Mouse (Mus musculus) kidney, adult 8-10 months (tissue): ENCODE measurements around the gene Olfr606.
"Not testable (repeated sequence)": the region's sequence is repeated elsewhere in the genome, so short reads cannot be mapped to it uniquely, and the experiment has no call there.

Experiments used
- DNase-seq, 2 experiments: peaks; one replicate each; pipeline ENCODE4 v3.0.0; 2022

The Olfr606 gene

GRCm38 (mm10) chr7:103448746-103449145, at the start of gene Olfr606:
Olfr606 (plus strand) TSS chr7:103449046.
- DNase-seq, result no peak

DNA sequence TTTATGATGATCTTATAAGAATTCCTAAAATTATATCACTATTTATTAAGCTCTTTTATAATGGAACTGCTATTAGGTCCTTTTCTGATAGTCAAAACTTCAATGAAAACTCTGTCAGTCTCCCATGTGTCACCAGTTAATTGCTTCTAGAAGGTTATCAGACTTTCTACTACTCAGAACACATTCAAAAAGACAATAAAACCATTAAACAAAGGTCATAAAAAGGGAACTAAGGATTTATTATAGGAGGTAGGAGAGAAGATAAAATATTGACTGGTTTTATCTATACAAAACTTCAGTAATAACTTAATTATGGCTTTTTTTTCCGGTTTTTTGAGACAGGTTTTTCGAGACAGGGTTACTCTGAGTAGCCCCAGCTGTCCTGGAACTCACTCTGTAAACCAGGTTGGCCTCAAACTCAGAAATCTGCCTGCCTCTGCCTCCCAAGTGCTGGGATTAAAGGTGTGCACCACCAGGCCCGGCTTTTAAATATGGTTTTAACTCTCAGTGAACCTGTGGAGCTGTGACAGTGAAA, 42.3 kb upstream of the Olfr606 start:
- DNase-seq, result not testable (repeated sequence)

DNA sequence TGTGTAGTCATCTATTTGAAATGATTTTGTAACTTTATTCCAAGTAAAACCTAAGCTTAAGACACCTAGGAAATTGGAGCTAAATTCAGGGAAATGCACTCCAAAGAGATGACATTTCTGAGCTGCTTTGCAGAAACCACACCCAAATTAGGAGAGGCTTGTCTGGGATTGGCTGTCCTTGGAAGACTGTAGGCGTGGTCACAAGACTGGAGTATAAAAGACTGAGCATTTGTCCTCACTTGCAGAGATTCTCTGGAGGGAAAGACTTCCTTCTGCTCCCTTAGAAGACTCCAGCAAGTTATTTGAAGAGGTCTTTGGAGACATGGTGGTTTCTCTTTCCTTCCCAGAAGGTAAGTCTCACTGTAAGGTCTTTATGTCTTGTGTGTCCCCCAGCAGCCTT, 34.1 kb upstream of the Olfr606 start, which contains the start of gene Usp17lc:
TSS of gene Usp17lc (plus strand) at position 301 of the 400 bp plus-strand sequence.
- DNase-seq, result not testable (repeated sequence)

GRCm38 (mm10) chr7:103445339-103445738, 3.5 kb upstream of the Olfr606 start, which contains the start of gene Olfr605:
Olfr605 (minus strand) TSS chr7:103445439.
- no peak for DNase-seq

- DNase-seq, result no peak
Measured at GRCm38 (mm10) chr7:103460590-103460989, 11.7 kb downstream of the Olfr606 start.

- no peak for DNase-seq
Measured at GRCm38 (mm10) chr7:103469577-103469976, 20.7 kb downstream of the Olfr606 start, which contains the start of gene Olfr608. Olfr608 (plus strand) TSS chr7:103469877.

- peak in 1 of 2 experiments; percentile 25 for DNase-seq
Measured at GRCm38 (mm10) chr7:103477106-103477505, 28.3 kb downstream of the Olfr606 start.

DNA sequence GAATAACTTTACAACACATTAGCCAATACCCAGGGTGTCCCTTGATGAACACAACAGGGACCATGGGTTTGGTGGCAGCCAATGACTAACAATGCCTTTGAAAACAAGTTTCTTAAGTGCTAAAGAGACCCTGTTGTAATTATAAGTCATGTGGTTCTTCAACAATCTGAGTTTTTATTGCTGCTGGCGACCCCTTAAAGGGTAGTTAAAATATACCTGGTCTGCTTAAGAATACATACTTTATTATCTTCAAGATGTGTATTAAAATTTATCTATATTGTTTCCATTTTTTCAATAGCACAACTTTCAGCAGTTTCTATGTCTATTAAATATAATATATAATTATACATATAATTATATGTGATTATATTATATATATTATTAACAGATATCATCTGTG, 49.1 kb downstream of the Olfr606 start, which contains the start of gene Olfr609:
TSS of gene Olfr609 (minus strand) at position 101 of the 400 bp plus-strand sequence.
- no peak for DNase-seq
